Mouse (Mus musculus) limb, embryonic 15.5 days (tissue): ENCODE measurements around the gene Rab10. TPM values are rescaled to one million over a fixed set of nuclear protein-coding genes. Genes with fewer than 3 reads are reported as not detected.
"Not testable (repeated sequence)": the region's sequence is repeated elsewhere in the genome, so short reads cannot be mapped to it uniquely, and the experiment has no call there.

Experiments used
- ATAC-seq: fragments of 200-750 bp; cut with Nextera tagmentation; 2 replicates; pipeline ENCODE4 v1.8.0; 2017; ENCODE audit warnings: low read depth, moderate TSS enrichment; ENCODE audit not compliant: insufficient number of reproducible peaks, low FRiP score, low TSS enrichment
- H3K27ac ChIP-seq: fragments of 300-500 bp; sonication (generic); 2 replicates; pipeline ENCODE4 v1.5.1; 2015; ENCODE audit warnings: moderate library complexity, mild to moderate bottlenecking, inconsistent platforms
- H3K27me3 ChIP-seq: fragments of 300-500 bp; sonication (generic); 2 replicates; pipeline ENCODE4 v1.6.1; 2015; ENCODE audit warnings: inconsistent platforms
- H3K36me3 ChIP-seq: fragments of 300-500 bp; sonication (generic); 2 replicates; pipeline ENCODE4 v1.6.1; 2015; ENCODE audit warnings: inconsistent platforms
- H3K4me1 ChIP-seq: fragments of 300-500 bp; sonication (generic); 2 replicates; pipeline ENCODE4 v1.6.1; 2015; ENCODE audit warnings: inconsistent platforms
- H3K4me2 ChIP-seq: fragments of 300-500 bp; sonication (generic); 2 replicates; pipeline ENCODE4 v1.6.1; 2015; ENCODE audit warnings: mild to moderate bottlenecking, inconsistent platforms
- H3K4me3 ChIP-seq: fragments of 300-500 bp; sonication (generic); 2 replicates; pipeline ENCODE4 v1.5.1; 2015; ENCODE audit warnings: mild to moderate bottlenecking, inconsistent platforms
- H3K9ac ChIP-seq: fragments of 300-500 bp; sonication (generic); 2 replicates; pipeline ENCODE4 v1.6.1; 2015; ENCODE audit warnings: inconsistent platforms
- H3K9me3 ChIP-seq: fragments of 300-500 bp; sonication (generic); 2 replicates; pipeline ENCODE4 v1.6.1; 2016; ENCODE audit warnings: inconsistent platforms
- WGBS: fragments of 180-500 bp; shearing (Covaris S2); methylation state at CpG from one replicate; pipeline ENCODE4 v1.1.7; 2015; 5-methylcytosine and 5-hydroxymethylcytosine counted together
- polyA plus RNA-seq: library from polyadenylated mRNA; unstranded; fragments of >200 nt; fragmentation: Nextera tagmentation; extraction: Ambion mirVana; gene quantifications from 2 replicates; pipeline ENCODE4 v1.2.1, GENCODE M21; 2015

Rab10 gene
- polyA plus RNA-seq, 1 experiment from 2014 or later, result 98.3 TPM

DNA sequence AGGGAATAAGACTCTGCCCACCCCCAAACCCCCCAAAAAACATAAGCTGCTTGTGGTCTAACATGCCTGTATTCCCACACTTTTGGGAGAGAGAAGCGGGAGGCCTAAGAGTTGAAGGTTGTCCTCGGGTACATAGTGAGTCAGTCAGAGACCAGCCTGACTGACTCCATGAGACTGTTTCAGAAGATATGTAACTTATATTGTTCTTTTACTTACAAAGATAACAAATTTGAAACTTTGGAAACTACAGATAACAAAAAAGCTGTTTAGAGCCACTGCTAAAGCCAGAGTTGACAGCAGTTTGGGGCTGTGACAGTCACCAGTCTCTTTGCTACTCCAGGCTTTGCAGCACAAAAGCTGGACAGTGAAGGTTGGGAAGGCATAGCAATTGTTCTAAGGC is 15.5 kb upstream of the Rab10 start:
- H3K27ac ChIP-seq, result no peak overlapping the region
- no peaks in the 10 kb centered on the region for H3K27me3 ChIP-seq
- H3K4me3 ChIP-seq, result no peak overlapping the region
- ATAC-seq, result no peak
- WGBS, result 81% methylated on average over 2 of the region's 2 CpGs
- no peak overlapping the region for H3K9ac ChIP-seq
- no peaks in the 10 kb centered on the region for H3K9me3 ChIP-seq
- no peaks in the 10 kb centered on the region for H3K4me1 ChIP-seq
- no peak overlapping the region for H3K4me2 ChIP-seq
- no peaks in the 10 kb centered on the region for H3K36me3 ChIP-seq

DNA sequence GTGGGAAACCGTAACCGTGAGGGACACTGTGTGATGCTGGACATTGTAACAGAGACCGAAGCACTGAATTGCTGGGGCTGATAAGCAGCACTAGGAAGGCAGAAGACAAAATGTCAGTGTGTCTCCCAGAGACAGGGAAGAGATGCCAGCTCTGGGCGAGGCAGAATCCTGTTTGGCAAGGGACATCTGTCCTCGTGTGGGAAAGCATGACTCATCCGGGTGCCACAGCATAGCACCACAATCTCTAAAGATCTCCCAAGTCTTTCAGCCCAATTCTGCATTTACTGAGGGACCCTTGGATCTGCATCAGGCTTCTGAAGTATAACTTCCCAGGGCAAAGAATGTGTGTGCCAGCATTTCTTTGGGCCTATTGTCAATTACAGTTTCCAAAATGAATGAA is 13.5 kb upstream of the Rab10 start:
- Histone ChIP-seq H3K4me2 (no peak overlapping the region), H3K4me3 (no peak overlapping the region), H3K9ac (no peak overlapping the region), H3K9me3 (no peaks in the 10 kb centered on the region), H3K27me3 (no peaks in the 10 kb centered on the region), H3K27ac (no peak overlapping the region), H3K4me1 (no peaks in the 10 kb centered on the region), H3K36me3 (no peaks in the 10 kb centered on the region)
- WGBS, result 72% methylated on average over 6 of the region's 6 CpGs
- ATAC-seq, result no peak

DNA sequence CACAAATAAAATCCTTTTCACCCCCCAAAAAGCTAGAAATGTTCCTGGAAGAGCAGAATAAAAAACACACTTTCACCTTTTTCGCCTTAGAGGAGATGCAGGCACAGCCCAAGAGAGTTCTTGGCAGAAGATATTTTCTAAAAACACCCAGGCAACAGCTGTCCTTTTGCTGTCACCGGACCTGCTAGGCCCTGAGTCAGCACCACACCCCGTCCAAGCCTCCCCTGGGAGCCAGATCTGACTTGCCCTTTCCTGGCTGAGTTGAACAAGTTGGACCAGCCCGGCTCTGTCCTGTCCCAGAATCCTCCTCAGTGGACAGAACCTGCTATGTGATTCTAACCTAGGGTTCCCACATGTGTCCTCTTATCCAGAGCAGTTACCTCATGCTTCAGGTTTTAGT is 9.6 kb upstream of the Rab10 start:
- ATAC-seq, result no peak
- WGBS, result 64% methylated on average over 4 of the region's 4 CpGs
- H3K27me3 ChIP-seq, result no peaks in the 10 kb centered on the region
- no peak overlapping the region for H3K4me2 ChIP-seq
- no peak overlapping the region for H3K4me3 ChIP-seq
- H3K9ac ChIP-seq, result no peak overlapping the region
- H3K9me3 ChIP-seq, result no peaks in the 10 kb centered on the region
- H3K4me1 ChIP-seq, result no peaks in the 10 kb centered on the region
- H3K36me3 ChIP-seq, result no peaks in the 10 kb centered on the region
- H3K27ac ChIP-seq, result no peak overlapping the region

DNA sequence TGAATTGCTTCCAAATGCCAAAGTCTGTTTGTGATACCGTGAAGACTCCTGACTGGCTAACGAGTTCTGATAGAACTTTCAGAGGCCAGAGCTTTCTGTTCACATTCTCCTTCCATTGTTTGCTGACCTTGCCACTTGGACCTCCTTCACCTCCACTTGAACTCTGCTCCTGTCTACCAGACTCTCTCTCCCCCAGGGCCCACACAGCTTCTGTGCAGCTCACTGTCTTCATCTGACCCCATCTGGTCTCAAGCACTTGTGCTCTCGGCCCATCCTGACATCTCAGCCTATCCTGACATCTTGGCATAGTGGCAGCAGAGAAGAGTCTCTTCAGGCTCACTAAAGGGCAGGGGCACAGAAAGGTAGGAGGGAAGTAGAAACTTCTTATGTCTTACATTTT is 7.2 kb upstream of the Rab10 start:
- H3K27me3 ChIP-seq, result no peaks in the 10 kb centered on the region
- H3K27ac ChIP-seq, result no peak overlapping the region
- no peaks in the 10 kb centered on the region for H3K9me3 ChIP-seq
- H3K9ac ChIP-seq, result no peak overlapping the region
- 51% methylated on average over 3 of the region's 3 CpGs for WGBS
- no peaks in the 10 kb centered on the region for H3K36me3 ChIP-seq
- no peak overlapping the region for H3K4me3 ChIP-seq
- ATAC-seq, result no peak
- no peaks in the 10 kb centered on the region for H3K4me1 ChIP-seq
- no peak overlapping the region for H3K4me2 ChIP-seq

DNA sequence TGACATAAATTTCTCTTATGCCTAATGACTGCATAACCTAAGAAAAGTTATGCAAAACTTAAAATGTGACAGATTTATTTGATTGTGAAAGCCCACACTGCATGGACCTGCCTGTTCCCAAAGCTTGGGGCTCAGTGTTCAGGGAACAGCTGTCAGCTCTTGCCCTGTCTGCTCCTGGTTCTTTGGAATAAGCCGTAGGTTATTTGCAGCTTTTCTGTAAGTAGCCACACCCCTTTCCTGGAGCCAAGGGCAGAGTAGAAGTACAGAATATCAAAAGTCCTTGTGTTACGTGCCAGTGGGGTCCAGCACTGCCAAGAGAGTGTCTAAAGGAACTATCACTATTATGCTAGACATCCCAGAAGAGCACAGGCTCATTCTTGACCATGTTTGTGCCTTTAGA is 6.3 kb upstream of the Rab10 start:
- H3K4me1 ChIP-seq, result no peaks in the 10 kb centered on the region
- no peaks in the 10 kb centered on the region for H3K27me3 ChIP-seq
- 30% methylated on average over 2 of the region's 2 CpGs for WGBS
- H3K9me3 ChIP-seq, result no peaks in the 10 kb centered on the region
- ATAC-seq, result peak; percentile 44; the same call in 1 of the 2 replicates
- no peak overlapping the region for H3K27ac ChIP-seq
- no peak overlapping the region for H3K4me3 ChIP-seq
- H3K9ac ChIP-seq, result no peak overlapping the region
- H3K4me2 ChIP-seq, result no peak overlapping the region
- no peaks in the 10 kb centered on the region for H3K36me3 ChIP-seq

DNA sequence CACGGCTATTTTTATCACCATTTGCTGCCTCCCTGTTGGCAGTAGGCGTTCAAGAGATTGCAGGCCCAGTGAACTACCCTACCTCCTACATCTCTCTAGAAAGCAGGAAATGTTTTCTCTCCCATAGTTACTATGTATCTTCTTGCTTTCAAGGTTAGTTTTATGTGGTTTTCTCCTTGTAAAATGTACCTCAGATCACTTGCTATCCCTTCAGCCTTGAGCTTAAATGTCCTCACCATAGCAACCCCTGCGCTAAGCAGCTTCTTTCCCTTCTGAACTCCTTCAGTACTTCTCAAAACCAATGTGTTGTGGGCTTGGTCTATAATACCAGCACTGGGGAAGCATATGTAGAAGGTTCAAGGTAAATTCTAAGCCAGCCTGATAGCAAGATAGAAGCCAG is 3.1 kb upstream of the Rab10 start:
- Histone ChIP-seq H3K4me3 (no peak overlapping the region), H3K27me3 (no peaks in the 10 kb centered on the region), H3K9me3 (no peaks in the 10 kb centered on the region), H3K36me3 (no peaks in the 10 kb centered on the region), H3K27ac (no peak overlapping the region), H3K4me2 (no peak overlapping the region), H3K9ac (no peak overlapping the region), H3K4me1 (peaks cover 6% of the 10 kb centered on the region; the same call in 1 of the 2 replicates)
- no peak for ATAC-seq
- WGBS, result 69% methylated on average over 3 of the region's 3 CpGs

DNA sequence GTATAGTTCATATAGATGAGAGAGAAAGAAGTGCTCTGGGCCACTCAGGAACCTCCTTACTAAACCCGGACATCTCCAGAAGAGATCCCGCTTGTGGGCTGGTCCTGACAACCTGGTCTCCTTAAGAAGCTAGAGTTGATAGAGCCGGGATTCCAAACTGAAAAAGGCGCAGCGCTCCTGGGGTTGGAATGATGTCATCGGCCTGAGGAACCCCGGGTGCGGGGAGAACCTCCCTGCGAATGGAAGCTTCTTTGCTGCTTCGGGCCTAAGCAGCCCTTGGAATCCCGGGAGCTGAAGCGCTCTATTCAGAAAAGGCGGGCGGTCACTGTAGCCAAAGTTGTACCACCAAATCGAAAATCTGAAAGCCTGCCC is 538 bp upstream of the Rab10 start:
- H3K4me3 ChIP-seq, result peak overlapping the region; percentile 71
- H3K36me3 ChIP-seq, result no peaks in the 10 kb centered on the region
- 3% methylated on average over 15 of the region's 15 CpGs for WGBS
- H3K9me3 ChIP-seq, result no peaks in the 10 kb centered on the region
- no peaks in the 10 kb centered on the region for H3K27me3 ChIP-seq
- H3K4me2 ChIP-seq, result peak overlapping the region; percentile 71
- H3K27ac ChIP-seq, result peak overlapping the region; percentile 88
- peaks cover 16% of the 10 kb centered on the region for H3K4me1 ChIP-seq
- ATAC-seq, result no peak
- H3K9ac ChIP-seq, result peak overlapping the region; percentile 48

DNA sequence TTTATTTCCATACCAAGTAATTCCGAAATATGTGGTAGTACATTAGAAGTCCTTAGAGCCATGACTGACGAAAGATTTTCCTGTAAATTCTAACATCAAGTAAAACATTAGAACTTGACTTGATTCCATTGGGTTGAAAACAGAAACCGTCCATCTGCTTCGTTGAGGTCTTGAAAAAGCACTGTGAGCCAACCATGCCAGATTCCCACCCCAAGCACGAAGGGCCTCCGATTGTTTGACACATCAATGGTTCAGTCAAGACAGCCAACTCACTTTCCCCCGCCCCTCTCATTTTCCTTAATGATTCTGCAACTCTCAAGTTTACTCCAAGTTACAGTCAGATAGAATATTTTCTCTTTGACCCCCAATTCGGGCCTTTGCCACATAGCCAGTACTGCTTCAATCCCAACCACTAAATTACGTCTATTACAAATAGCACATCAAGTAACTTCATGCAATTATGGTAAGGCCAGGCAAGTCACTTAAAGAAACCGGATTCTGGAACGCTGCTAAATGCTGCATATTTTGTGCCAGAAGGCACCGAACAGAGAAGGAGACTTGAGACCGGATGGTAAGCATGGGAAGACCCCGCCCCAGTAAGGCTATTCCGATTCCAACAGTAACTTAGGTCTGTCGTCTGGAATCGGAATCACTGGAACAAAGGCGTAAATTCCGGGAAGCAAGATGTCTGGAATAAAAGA is 1.1 kb downstream of the Rab10 start:
- WGBS, result under 1% methylated on average over 19 of the region's 19 CpGs
- ATAC-seq, result no peak
- Histone ChIP-seq H3K4me1 (peaks cover 16% of the 10 kb centered on the region), H3K4me3 (peak overlapping the region; percentile 71), H3K4me2 (peak overlapping the region; percentile 71), H3K36me3 (no peaks in the 10 kb centered on the region), H3K27me3 (no peaks in the 10 kb centered on the region), H3K9ac (peak overlapping the region; percentile 69), H3K27ac (peak overlapping the region; percentile 97), H3K9me3 (no peaks in the 10 kb centered on the region)

DNA sequence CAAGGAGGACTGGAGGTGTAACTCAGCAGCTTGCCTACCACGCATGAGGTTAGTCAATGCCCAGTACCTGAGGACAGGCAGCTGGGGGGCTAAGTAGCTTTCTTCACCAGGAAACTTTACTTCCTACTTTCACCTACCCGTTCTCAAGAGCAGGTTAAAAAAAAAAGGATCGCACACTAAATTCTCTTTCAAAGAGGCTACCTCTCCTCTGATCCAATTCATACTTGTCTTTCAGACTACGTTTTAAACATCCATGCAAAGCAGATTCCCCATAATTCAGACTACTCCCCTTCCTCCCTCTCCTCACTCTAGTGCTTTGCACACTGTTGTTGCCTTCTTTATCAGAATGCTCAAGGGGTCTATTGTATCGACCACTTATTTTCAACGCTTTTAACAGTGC is 2.2 kb downstream of the Rab10 start:
- no peaks in the 10 kb centered on the region for H3K36me3 ChIP-seq
- H3K9me3 ChIP-seq, result no peaks in the 10 kb centered on the region
- no peak for ATAC-seq
- H3K27ac ChIP-seq, result no peak overlapping the region
- H3K4me2 ChIP-seq, result peak overlapping the region; percentile 71
- no peaks in the 10 kb centered on the region for H3K27me3 ChIP-seq
- H3K9ac ChIP-seq, result peak overlapping the region; percentile 14; the same call in 1 of the 2 replicates
- 29% methylated on average over 6 of the region's 6 CpGs for WGBS
- peaks cover 16% of the 10 kb centered on the region for H3K4me1 ChIP-seq
- H3K4me3 ChIP-seq, result peak overlapping the region; percentile 71

DNA sequence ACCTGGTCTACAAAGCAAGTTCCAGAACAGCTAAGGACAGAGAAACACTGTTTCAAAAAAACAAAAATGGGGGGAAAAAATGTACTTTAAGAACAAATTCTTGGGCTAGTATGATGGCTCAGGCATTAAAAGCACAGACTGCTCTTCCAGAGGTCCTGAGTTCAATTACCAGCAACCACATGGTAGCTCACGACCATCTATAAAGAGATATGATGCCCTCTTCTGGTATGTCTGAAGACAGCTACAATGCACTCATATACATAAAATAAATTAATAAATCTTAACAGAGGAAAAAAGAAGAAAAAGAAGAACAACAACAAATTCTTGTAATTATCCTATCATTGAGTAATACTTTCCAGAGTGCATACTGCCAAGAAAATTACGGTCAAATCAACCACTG is 4.5 kb downstream of the Rab10 start:
- 78% methylated on average over 2 of the region's 2 CpGs for WGBS
- no peaks in the 10 kb centered on the region for H3K36me3 ChIP-seq
- no peak overlapping the region for H3K4me3 ChIP-seq
- H3K27me3 ChIP-seq, result no peaks in the 10 kb centered on the region
- no peak overlapping the region for H3K9ac ChIP-seq
- no peaks in the 10 kb centered on the region for H3K9me3 ChIP-seq
- no peak overlapping the region for H3K27ac ChIP-seq
- H3K4me1 ChIP-seq, result peaks cover 11% of the 10 kb centered on the region; the same call in 1 of the 2 replicates
- no peak for ATAC-seq
- no peak overlapping the region for H3K4me2 ChIP-seq

DNA sequence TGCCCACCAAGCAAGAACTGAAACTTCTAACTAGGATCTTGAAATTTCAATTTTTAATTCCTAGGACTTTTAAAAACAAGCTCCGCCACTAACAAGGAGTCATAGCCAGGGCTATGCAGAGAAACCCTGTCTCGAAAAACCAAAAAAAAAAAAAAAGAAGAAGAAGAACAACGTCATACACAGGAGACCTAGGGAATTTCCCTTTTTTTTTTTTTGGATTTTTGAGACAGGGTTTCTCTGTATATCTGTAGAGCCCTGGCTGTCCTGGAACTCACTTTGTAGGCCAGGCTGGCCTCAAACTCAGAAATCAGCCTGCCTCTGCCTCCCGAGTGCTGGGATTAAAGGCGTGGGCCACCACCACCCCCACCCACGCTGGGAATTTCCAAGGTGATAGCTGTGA is 12.1 kb downstream of the Rab10 start:
- not testable (repeated sequence) for ATAC-seq, H3K4me3 ChIP-seq, H3K27me3 ChIP-seq, H3K4me1 ChIP-seq, H3K4me2 ChIP-seq, H3K27ac ChIP-seq, H3K9ac ChIP-seq, H3K9me3 ChIP-seq, H3K36me3 ChIP-seq
- 83% methylated on average over 6 of the region's 6 CpGs for WGBS

DNA sequence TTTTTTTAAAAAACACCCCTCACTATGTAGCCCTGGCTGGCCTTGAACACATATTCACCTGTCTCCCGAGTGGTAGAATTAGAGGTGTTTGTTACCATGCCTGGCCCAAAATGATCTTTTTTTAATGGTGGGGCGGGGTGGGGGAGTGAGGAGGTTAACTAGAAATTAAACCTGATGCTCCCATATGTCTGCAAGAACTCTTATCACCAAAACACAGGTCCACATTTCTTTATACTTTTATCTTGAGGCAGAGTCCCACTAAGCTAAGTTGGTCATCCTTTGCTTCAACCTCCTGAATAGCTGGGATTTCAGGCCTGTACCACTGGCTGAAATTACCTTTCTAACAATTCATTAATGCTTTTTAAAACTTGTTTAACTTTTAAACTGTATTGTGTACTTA is 13.7 kb downstream of the Rab10 start:
- 88% methylated on average over 2 of the region's 2 CpGs for WGBS
- Histone ChIP-seq H3K36me3 (peaks cover 10% of the 10 kb centered on the region; the same call in 1 of the 2 replicates), H3K4me3 (no peak overlapping the region), H3K4me1 (no peaks in the 10 kb centered on the region), H3K9me3 (no peaks in the 10 kb centered on the region), H3K9ac (no peak overlapping the region), H3K4me2 (no peak overlapping the region), H3K27me3 (no peaks in the 10 kb centered on the region), H3K27ac (no peak overlapping the region)
- no peak for ATAC-seq

DNA sequence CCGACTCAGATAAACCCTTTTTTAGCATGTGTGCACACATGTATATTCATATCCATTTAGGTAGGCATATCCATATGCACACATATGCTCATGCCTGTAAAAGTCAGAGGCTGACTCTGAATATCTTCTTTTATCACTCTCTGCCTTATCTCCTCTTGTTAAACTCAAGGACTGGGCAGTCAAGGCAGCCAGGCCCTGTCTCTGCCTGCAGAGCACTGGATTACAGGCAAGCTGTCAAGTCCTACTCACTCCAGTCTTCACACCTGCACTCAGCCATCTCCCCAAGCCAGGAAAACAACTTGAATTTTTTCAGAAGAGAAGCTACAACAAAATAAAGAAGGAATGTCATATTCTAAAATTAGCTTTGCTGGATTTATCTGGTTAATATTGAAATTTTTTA is 17.9 kb downstream of the Rab10 start:
- Histone ChIP-seq H3K4me3 (no peak overlapping the region), H3K36me3 (peaks cover 15% of the 10 kb centered on the region; the same call in 1 of the 2 replicates), H3K9ac (no peak overlapping the region), H3K27ac (no peak overlapping the region), H3K27me3 (no peaks in the 10 kb centered on the region), H3K9me3 (no peaks in the 10 kb centered on the region), H3K4me2 (no peak overlapping the region), H3K4me1 (no peaks in the 10 kb centered on the region)
- no peak for ATAC-seq
- WGBS, result 94% methylated on average over 1 of the region's 1 CpGs
